Mouse (Mus musculus): Measurements from ENCODE around the gene Shc2.

Gene Shc2

DNA sequence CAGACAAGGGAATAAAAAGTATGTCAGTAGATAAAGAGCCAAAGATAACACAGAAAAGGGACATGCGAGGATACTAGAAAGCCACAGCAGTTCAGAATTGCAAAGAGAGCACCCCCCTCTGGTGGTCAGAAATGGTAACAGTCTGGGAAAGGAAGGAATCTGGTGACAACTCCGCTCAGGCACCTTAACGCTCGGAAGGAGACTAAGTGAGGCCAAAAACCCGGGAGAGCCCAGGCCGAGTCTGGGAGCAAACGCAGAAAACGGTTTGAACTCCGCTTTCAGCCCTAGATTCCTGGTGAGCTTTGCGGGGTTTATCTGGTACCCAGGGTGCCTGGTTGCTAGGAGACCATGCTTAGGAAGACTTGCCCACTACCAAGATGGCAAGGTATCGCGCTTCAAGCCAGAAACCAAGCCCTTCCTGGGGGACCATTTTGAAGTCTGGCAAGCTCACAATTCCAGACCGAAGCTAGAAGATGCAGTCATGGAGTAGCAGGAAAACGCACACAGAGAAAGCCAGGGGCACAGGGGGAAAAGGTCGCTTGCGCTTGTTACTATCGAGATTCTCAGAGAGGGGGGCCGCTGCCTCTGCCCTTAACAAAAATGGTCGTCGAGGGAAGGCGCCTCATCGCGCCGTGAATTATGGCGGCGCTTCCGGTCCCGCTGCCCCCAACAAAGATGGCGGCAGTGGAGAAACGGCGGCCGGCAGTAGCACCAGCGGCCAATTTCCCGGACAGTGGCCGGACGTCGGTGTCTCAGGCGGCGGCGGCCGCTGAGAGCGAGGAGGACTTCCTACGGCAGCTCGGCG lies 31.3 kb upstream of the Shc2 start, which contains the start of gene Tpgs1:
TSS of gene Tpgs1 (plus strand) at position 599 of the 805 bp plus-strand sequence.
- CTCF ChIA-PET: interaction anchor here (1.2 kb wide), 1 partner anchor 77 kb away, joined by 3 read pairs; the partner anchor contains the start of gene Polrmt

DNA sequence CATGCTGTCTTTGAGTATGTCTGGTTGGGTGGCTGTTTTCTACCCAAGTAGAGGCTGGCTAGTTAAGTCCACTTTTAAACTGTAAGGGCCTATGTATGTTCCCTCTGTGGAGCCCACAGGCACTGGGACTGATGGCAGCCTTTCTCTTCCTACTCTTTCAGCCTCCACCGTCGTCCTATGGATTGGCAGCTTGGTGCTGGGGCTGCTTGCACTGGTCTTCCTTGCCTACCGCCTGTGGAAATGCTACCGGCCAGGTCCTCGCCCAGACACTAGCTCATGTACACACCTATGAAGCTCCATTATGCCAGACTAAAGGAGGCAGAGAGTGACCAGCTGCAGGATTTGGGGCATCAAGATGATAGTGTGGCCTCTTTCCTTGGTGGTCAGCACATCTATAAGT lies 30.4 kb upstream of the Shc2 start:
- CTCF ChIA-PET: no interaction called here

DNA sequence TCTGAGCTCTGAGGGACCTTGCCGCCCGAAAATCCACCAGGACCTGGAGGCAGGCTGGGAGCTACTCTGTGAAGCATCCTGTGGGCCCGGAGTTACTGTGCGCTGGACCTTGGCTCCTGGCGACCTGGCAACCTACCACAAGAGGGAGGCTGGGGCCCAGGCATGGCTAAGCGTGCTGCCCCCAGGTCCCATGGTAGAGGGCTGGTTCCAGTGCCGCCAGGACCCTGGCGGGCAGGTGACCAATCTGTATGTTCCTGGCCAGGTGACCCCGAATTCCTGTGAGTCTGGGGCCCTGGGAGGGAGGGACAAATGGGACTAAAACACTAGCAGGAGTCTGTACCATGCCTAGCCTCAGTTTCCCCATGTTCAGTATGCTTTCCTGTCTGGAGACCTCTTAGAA lies 28.8 kb upstream of the Shc2 start:
- CTCF ChIA-PET: no interaction called here

DNA sequence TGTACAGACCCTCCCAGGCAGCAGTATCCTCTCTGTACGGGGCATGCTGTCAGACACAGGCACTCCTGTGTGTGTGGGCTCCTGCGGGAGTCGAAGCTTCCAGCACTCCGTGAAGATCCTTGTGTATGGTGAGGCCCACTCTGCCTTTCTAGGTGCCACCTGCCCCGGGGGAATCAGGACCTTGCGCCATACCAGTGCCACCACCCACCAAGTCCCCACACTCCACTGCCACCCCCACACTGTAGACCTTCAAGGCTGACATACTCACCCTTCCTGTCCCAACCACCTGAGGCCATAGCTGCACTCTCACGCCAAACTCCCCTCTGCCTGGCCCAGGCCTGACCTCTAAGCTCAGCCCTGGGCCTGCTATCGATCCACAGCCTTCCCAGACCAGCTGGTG lies 27.3 kb upstream of the Shc2 start:
- CTCF ChIA-PET: no interaction called here

DNA sequence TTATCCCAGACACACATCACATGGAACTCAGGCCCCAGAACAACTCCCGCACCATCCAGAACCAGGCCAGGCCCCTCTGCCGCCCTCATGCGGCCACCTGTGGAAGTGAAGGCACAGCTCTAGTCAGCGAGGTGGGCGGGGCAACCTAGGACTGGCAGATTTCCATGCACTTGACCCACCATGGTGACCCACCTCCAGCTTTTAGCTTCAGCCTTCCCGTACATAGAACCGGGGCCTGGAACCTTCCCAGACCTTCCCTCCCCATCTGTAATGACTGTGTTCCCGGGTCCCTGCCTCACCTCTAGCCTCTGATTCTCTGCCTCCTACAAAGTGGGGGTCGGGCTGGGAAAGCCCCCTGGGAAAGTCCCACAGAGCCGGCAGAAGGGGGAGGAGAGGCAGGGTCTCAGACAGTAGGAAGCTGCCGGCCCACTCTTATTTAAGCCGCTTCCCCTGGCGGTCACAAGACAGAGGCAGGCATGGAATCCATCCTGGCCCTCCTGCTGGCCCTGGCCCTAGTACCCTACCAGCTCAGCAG lies 26.5 kb upstream of the Shc2 start, which contains the start of gene Madcam1:
TSS of gene Madcam1 (plus strand) at position 429 of the 535 bp plus-strand sequence.
- CTCF ChIA-PET: no interaction called here

DNA sequence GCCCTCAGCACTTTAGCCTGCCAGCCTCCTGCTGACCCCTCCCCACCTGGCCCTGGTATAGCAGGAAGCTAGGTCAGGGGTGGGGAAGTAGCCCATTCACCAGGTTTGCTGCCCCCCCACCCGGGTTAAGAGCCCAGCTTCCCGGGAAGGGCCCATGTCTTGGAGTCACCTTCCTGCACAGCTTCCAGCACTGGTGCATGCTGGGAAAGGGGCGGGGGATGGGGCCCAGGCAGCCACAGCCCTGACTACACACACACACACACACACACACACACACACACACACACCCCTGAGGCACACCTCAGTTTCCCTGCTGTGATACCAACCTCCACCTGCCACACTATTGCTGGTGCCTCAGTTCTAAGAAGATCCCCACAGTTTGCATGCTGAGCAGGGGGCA lies 24.1 kb upstream of the Shc2 start:
- CTCF ChIA-PET: no interaction called here

DNA sequence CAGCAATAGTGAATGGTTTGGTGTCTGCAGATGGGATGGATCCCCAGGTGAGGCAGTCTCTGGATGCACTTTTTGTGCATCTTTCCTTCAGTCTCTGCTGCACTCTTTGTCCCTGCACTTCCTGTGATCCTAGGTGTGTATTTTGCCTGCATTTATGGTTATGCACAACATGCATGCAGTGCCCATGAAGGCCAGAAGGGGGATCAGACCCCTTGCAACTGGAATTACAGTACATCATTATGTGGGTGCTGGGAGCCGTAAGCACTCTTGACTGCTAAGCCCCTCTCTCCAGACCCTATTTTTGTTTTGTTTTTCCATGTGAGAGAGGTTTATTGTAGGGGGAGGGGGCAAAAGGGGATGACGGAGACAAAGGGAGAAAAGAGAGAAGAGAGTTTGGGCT lies 22.6 kb upstream of the Shc2 start:
- CTCF ChIA-PET: interaction anchor here (0.6 kb wide), 1 partner anchor 1445 kb away, joined by 9 read pairs; no protein-coding TSS in a partner anchor

DNA sequence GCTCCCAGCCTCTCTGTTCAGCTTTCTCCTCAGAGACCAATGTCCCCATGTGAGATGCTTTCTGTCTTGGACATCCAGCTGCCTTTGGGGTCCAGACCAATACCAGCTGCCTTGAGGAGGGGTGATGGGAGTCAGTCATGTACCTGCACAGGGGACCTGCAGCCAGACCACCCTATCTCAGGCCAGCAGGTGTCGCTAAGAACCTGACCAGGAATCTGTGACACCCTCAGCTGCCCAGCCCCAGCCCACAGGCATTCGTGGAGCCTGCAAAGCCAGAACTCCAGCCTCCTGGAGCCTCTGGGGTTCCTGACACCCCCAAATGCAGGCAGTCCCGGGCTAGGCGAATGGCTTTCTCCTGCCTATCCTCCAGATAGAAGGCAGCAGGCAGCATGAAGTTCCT lies 21.1 kb upstream of the Shc2 start:
- CTCF ChIA-PET: no interaction called here

DNA sequence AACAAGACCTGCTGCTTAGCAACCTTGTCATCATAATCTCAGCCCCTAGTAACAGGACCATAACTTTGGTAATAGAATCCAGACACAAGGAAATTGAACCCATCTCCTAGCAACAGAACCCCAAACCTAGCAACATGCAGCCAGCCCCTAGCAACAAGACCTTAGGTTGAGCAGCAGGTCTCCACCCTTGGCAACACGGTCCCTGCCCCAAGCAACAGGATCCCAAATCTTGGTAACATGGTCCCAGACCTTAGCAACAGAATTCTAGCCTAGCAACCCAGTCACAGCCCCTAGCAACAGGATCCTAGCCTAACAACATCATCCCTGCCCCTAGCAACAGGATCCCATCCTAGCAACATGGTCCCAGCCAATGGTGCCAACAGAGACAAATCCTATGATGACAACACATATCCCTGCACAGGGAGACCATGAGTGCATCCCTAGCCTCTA lies 17.3 kb upstream of the Shc2 start:
- CTCF ChIA-PET: no interaction called here

DNA sequence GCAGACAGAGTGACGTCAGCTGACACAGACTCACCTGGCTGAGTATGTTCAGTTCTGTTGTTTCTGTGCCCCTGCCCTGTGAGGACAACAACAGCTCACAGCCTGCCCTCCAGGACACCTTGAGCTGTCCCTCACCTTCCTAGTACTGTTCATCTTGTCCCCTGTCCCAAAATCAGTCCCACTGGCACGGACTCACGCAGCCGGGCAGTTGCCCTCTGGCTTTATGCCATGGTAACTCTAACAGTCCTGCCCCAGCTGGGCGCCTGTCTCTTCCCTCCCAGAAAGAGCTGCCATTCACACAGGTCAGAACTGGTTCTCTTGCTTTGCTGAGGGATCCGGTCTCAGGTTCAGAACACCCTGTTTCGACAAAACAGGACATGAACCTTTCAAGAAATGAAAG lies 15.1 kb upstream of the Shc2 start:
- CTCF ChIA-PET: no interaction called here

DNA sequence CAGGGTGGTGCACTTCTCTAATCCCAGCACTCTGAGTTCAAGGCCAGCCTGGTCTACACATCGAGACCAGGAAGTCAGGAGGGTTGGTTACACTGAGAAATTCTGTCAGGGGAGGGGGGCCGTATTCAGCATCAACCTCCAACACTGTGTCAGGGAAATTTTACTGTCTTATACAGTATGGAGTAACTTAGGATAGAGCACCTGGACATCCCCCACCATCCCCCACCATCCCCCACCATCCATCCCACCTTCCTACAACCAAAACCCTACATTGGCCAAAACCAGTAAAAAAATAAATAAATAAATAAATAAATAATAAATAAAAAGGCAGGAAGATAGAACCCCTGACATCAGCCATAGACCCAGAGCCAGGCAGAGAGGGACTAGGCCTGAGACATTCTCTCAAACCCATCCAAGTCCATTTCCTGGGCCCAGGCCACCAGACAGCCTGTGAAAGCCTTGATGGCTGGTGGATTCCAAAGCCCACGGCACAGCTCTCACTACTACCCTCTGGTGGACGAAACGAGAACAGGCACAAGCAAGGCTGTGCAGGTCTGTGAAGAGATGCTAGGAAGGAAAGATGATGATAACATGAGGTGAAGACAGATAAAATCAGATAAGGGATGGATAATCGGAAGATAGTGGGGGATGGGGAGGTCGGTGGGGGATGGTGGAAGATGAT lies 11.5 kb upstream of the Shc2 start:
- CTCF ChIA-PET: no interaction called here

DNA sequence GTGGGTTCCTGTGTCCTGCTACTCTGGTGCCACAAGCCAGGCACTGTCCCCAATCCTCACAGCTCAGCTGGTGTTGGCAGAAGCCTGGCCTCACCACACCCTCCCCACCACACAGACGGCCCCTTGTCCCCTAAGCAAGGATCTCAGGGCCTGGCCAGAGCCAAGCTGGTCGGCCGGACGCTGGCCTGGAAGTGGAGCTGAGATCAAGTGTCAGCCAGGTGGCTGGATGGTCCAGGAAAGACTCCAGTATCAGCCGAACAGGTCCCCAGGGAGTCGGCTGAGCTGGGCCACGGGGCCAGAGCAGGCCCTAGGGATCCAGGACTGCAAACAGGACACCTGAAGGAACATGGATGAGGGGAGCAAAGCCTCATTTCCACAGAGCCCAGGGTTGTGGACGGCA lies 8.0 kb upstream of the Shc2 start, which contains the start of gene Odf3l2:
TSS of gene Odf3l2 (minus strand) at position 28 of the 400 bp plus-strand sequence.
- CTCF ChIA-PET: no interaction called here

DNA sequence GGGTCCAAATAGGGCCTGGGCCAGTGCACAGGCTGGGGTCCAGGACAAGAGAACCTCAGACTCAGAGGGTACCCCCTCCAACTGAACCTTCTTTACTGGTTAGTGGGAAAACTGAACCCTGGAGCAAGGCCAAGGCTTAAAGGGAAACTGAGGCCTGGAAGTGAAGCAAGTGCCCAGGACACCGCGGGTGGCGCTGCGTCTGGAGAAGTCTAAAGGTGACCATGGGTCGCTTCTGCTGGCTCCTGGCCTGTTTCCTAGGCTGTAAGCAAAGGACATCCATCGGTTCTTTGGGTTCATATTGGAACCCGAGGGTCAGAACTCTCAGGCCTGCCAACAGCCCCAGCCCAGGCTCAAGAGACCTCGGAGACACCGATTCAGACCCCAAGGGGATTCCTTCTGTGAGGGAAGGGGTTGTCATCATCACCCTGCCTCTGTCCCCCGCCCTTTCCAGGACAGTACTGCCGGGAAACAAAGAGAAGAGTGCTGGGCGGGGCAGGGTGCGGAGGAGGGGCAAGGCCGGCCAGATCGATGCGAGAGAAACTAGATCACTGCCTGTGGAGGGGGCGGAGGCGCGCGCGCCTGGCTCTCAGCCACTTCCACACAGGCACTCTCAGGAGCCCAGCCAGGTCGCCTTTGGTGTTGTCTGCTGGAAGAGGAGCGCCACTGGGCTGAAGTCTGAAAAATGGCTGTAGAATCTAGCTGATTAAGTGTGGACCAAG lies 927 bp upstream of the Shc2 start:
- CTCF ChIA-PET: no interaction called here

DNA sequence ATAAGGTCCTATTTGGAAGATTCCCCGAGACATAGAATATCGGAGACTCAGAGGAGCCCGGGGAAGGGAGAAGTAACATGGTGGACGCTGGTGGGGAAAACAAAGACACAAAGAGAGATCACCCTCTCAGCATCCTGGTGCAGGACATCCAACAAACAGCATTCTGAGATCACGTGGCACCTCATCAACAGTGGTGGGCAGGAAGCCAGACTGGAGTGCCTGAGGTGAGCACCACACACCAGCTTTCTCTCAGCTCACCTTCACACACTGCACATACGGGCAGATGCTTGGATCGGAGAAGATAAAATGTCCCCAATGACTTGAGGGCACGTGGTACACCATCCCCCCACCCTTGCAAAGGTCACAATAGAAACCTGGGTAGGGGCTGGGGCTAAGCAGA lies 1.4 kb downstream of the Shc2 start:
- CTCF ChIA-PET: no interaction called here

DNA sequence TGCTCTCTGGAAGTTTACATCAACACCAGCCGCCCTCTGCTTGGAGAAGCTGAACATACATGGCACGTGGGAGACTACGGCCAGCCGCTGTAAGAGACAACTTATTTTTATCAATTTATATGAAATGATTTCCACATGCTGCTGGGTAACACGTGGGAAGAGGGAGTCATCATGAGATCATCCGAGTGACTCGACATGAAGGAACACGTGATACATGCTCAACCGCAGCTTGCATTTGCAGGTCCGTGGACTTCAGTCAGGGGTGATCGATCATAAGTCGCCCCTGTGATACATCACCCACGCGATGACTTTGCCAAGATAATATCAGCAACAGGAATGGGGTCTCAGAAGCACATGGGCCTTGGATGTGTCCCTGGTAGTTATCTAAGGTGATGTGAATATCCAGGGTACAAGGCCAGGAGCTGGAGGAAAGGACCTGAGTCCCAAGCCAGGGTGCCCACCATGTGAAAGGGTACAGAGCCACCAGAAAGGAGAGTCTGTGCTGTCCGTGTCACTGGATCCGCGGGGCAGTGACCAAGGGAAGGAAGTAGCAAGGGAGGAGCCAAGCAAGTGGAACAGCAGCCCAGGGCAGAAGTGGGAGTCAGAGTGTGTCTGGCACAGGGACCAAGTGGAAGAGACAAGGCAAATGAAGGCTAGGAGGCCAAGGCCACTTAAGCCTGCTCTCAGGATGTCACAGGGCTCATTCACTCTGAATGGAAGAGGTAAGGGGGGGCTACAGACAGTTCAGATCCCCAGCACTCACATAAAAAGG lies 4.5 kb downstream of the Shc2 start:
- CTCF ChIA-PET: no interaction called here

DNA sequence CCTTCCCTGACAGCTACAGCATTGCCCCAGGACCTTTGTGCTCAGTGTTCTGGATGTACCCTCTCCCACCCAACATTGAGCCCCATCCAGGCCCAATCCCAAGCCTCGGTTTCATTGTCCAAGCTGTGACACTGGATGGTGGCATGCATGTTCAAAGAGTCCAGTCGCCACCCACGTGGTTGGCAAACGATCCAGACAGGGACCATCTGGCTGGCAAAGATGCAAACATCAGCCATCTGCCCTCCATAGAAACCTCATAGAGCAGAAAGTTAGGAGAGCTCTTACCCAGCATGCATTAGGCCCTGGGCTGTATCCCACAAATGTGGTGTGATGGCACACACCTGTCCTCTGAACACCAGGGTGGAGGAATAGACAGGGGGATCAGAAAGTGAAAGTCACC lies 6.3 kb downstream of the Shc2 start:
- CTCF ChIA-PET: no interaction called here

DNA sequence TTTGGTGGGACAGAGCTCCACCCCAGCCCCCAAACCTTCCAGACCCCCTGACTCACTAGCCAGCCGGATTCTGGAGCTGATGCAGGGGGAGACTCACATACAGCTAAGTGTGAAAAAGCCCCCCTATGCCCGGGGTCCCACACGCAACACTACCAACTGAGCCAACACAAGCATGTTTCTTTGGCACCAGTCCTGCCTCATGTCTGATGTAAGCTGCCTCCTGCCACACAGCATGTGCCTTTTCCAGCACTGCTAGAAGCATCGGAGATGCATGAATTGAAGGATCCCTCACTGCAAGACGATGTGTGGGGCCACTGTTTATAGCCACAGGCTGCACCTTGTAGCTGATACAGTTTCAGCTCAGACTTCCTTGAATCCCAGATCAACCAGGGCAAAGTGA lies 9.3 kb downstream of the Shc2 start:
- CTCF ChIA-PET: no interaction called here

DNA sequence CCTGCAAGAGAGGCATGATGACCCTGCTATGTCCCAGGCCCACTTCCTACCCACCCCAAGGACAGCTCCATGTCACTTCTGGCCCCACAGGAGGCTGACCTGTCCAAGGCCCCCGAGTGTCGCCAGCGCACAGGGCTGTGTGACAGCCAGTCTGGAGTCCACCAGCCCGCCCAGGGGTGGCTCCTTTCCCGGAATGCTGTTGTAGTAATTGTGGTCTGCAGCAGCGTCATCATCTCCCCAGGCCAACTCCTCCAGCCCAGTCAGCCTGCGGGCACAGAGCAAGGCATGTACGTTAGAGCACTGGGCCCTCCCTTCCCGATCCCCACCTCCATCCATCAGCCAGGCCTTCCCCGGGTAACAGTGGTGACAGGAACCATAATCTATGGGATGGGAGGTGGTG lies 11.6 kb downstream of the Shc2 start:
- CTCF ChIA-PET: no interaction called here

DNA sequence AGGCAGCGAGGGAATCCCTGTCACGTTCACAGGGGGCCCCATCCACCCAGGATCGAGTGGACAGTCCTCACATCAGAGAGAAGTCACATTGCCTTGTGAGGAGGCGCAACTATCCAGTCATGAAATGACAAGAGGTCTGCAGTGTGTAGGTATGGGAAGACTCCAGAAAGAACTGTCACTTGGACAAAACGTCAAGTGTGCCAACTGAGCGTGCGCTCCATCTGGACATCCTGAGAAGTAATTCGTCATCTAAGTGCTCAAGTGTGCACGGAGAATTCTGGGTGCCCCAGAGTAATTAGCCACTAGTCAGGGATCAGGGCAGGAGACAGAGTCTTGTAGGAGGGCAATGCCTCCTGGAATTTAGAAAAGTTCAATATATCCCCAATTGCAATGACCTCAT lies 12.3 kb downstream of the Shc2 start:
- CTCF ChIA-PET: no interaction called here

DNA sequence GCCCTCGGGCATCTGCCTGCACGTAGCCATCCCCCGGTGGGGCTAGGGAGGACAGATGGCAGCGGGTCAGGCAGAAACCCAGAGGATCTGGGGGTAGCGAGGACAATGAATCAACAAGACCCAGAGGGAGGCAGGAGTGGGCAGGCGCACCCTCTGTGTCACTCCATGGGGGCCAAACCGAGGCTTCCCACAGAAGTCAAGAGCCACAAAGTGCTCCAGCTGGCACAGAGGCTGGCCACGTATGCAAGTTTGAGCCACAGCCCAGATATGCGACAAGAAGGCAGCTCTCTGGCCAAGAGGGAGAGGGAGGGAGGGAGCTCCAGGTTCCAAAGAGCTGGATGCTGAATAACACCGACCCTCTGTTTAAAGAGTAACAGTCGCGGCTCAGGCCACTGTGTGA lies 13.8 kb downstream of the Shc2 start:
- CTCF ChIA-PET: no interaction called here

DNA sequence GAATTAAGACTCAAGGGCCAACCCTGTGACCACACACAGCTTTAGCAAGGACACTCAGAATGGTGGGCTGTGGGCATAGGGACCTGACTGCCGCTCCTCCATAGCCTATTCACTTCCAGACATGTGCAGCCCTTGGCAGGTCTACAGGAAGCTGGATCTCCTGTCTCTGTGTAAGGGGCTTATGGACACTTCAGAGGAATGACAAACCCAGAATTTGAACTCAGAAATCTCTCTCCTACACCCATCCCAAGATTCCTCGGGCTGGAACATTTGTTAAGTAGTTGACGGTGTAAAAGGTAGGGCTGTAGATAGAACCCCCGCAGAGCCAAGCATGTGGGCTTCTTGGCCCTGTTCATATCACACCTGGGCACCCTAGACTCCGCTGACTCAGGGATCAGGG lies 21.3 kb downstream of the Shc2 start:
- CTCF ChIA-PET: no interaction called here

DNA sequence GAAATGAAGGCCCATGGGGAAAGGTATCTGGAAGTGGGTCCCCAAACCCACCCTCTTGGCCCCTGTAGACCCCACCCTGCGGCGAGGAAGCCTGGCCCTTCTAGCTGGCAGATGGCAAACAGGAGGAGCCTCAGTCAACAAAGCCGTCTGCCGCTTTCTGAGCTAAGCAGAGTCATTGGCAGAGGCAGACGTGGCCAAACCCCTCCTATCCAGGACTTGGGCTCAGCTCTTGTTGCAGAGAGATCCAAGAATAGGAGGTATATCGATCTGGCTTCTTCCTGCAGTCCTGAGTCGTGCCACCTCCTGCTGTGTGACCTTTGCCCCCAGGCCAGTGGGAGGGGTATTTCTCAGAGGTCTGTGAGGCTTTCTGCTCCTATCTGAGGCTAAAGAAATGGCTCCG lies 21.9 kb downstream of the Shc2 start:
- CTCF ChIA-PET: no interaction called here

Measured in spleen, embryonic (tissue).